Mouse (Mus musculus) thymus, adult 2 months (tissue): Measurements from ENCODE around the gene Nolc1. TPM values are rescaled to one million over a fixed set of nuclear protein-coding genes. Genes with fewer than 3 reads are reported as not detected.

Source experiments
- DNase-seq: peaks from one replicate; pipeline ENCODE4 v3.0.0; 2021
- H3K27ac ChIP-seq: fragments of 200-500 bp; 2 replicates; pipeline ENCODE4 v1.5.1; 2012; ENCODE audit warnings: low read length, control low read depth; ENCODE audit not compliant: control insufficient read depth, insufficient read depth
- H3K27me3 ChIP-seq: fragments of 200-500 bp; 2 replicates; pipeline ENCODE4 v1.6.1; 2012; ENCODE audit warnings: mild to moderate bottlenecking, low read length, moderate library complexity, mixed read lengths; ENCODE audit not compliant: control insufficient read depth, insufficient read depth
- H3K36me3 ChIP-seq: fragments of 200-500 bp; 2 replicates; pipeline ENCODE4 v1.6.1; 2012; ENCODE audit warnings: mild to moderate bottlenecking, low read length, moderate library complexity; ENCODE audit not compliant: control insufficient read depth, insufficient read depth
- H3K4me1 ChIP-seq: fragments of 200-500 bp; replicated peaks from 2 replicates; pipeline ENCODE4 v1.6.1; 2012; ENCODE audit warnings: low read length; ENCODE audit not compliant: control insufficient read depth, insufficient read depth
- H3K4me3 ChIP-seq: fragments of 200-500 bp; 2 replicates; pipeline ENCODE4 v1.5.1; 2012; ENCODE audit warnings: mild to moderate bottlenecking, low read length, control low read depth, moderate library complexity; ENCODE audit not compliant: control insufficient read depth, insufficient read depth
- CTCF ChIP-seq: fragments of 200-500 bp; IDR thresholded peaks from 2 replicates; pipeline ENCODE4 v1.5.1; 2012; ENCODE audit warnings: mild to moderate bottlenecking, control low read depth, low read length, moderate library complexity, borderline replicate concordance; ENCODE audit not compliant: control insufficient read depth, poor library complexity, insufficient read depth; ENCODE audit errors: extremely low read depth
- POLR2A ChIP-seq: fragments of 200-500 bp; IDR thresholded peaks from 2 replicates; pipeline ENCODE4 v1.6.1; 2012; ENCODE audit warnings: mild to moderate bottlenecking, low read length, control low read depth, moderate library complexity; ENCODE audit not compliant: control insufficient read depth, poor library complexity, insufficient read depth; ENCODE audit errors: extremely low read depth
- WGBS: fragments of 180-500 bp; shearing (Covaris S2); methylation state at CpG from one replicate; pipeline ENCODE4 v1.1.7; 2018; 5-methylcytosine and 5-hydroxymethylcytosine counted together
- polyA plus RNA-seq: library from polyadenylated mRNA; depleted of rRNA; stranded (reverse); fragments of >200 nt; gene quantifications from 2 replicates; pipeline ENCODE4 v1.2.3, GENCODE M21; 2012

The Nolc1 gene
- polyA plus RNA-seq, 1 experiment = 19.5 TPM

- TF ChIP-seq POLR2A (no peak), CTCF (no peak)
- Histone ChIP-seq H3K4me1 (peaks cover 11% of the 10 kb centered on the region), H3K36me3 (peaks cover 44% of the 10 kb centered on the region), H3K27ac (no peak overlapping the region), H3K27me3 (no peaks in the 10 kb centered on the region; the same call in 1 of the 2 replicates), H3K4me3 (no peak overlapping the region)
- no peak for DNase-seq
- WGBS = 96% methylated on average over 26 of the region's 26 CpGs
Observed at GRCm38 (mm10) chr19:46032731-46033510, 42.7 kb upstream of the Nolc1 start.

GRCm38 (mm10) chr19:46033911-46034310 lies 41.8 kb upstream of the Nolc1 start:
- no peak for TF ChIP-seq POLR2A
- TF ChIP-seq CTCF = no peak
- Histone ChIP-seq H3K4me3 (no peak overlapping the region), H3K27ac (no peak overlapping the region), H3K4me1 (peaks cover 17% of the 10 kb centered on the region), H3K36me3 (peaks cover 44% of the 10 kb centered on the region), H3K27me3 (no peaks in the 10 kb centered on the region; the same call in 1 of the 2 replicates)
- DNase-seq = no peak
- WGBS = 98% methylated on average over 11 of the region's 11 CpGs

- 94% methylated on average over 13 of the region's 13 CpGs for whole genome bisulfite sequencing
- H3K27me3 ChIP-seq = no peaks in the 10 kb centered on the region; the same call in 1 of the 2 replicates
Observed at GRCm38 (mm10) chr19:46035971-46036370, 39.7 kb upstream of the Nolc1 start.

DNA sequence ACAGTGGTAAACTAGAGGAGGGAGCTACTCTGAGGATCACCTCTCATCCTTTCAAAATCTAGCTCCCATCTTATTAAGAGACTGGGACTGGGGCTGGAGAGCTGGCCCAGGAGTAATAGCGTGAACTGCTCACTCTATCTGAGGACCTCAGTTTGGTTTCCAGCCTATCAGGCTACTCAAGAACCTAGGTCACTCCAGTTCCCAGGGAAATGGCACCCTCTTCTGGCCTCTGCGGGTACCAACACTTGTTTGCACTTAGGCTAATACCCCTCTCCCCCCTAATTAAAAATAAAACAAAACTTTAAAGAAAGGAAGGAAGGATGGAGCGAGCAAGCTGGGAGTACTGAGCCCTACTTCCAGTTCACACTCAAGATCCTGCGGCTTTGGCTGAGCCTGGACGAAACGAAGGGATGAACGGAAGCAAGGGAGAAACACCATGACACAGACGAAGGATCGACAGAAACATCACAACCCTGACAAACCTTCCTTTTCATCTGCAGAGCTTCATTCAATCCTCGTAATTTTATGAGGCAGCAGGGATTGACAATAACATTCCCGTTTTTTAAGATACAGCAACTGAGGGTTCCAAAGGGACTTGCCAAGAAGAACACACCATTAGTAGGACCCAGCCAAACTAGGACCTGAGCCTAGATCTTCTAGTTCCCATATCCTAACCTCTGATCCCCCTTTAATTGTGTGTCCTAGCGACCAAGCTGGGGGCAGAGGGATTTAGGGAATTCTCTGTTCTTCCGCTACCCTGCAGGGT lies 39.0 kb upstream of the Nolc1 start:
- DNase-seq = peak; percentile 45
- WGBS = 92% methylated on average over 13 of the region's 13 CpGs
- Histone ChIP-seq H3K36me3 (peaks cover 44% of the 10 kb centered on the region), H3K4me3 (peak overlapping the region; percentile 17; the same call in 1 of the 2 replicates), H3K27ac (peak overlapping the region; percentile 44; the same call in 1 of the 2 replicates), H3K27me3 (no peaks in the 10 kb centered on the region; the same call in 1 of the 2 replicates), H3K4me1 (peaks cover 30% of the 10 kb centered on the region)
- TF ChIP-seq POLR2A (no peak), CTCF (no peak)

More at GRCm38 (mm10) chr19:46035971-46036370, 39.7 kb upstream of the Nolc1 start:
- DNase-seq = no peak
- H3K4me1 ChIP-seq = peaks cover 23% of the 10 kb centered on the region
- TF ChIP-seq POLR2A (no peak), CTCF (no peak)
- peaks cover 44% of the 10 kb centered on the region for H3K36me3 ChIP-seq
- H3K27ac ChIP-seq = no peak overlapping the region
- H3K4me3 ChIP-seq = no peak overlapping the region

DNA sequence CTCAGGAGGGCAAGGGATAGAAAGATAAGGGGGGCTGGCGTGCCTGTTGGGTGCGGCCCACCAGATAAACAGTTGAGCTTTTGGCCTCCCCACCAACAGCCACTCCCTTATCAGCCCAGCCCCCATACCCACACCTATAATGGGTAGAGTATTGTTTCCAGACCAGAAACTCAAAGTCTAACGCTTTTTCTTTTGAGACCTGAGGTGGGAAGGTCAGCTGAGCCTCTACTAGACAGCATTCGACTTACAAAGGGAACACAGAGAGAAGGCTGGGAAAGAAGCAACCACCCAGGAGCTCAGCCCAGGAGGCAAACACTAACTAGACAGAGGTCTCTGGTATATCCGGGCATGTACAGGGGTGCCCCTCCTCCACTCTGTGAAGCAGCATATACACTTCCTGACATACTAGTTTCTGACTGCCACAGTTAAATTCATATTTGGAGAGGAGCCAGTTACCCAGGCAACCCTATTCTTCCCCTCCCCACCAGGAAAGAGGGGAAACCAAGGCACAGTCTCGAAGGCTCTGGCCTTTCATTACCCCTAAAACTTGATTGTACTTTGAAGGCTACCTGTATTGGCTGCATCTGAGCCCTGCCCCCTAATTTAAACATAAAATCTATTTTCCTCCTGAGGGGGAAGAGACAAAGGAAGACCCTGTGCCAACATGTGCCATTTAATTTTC lies 38.3 kb upstream of the Nolc1 start:
- TF ChIP-seq POLR2A (no peak), CTCF (no peak)
- H3K36me3 ChIP-seq = peaks cover 40% of the 10 kb centered on the region
- WGBS = 35% methylated on average over 6 of the region's 6 CpGs
- peak overlapping the region; percentile 71 for H3K27ac ChIP-seq
- peak overlapping the region; percentile 99 for H3K4me3 ChIP-seq
- DNase-seq = peak; percentile 76
- H3K4me1 ChIP-seq = peaks cover 36% of the 10 kb centered on the region
- no peaks in the 10 kb centered on the region; the same call in 1 of the 2 replicates for H3K27me3 ChIP-seq

DNA sequence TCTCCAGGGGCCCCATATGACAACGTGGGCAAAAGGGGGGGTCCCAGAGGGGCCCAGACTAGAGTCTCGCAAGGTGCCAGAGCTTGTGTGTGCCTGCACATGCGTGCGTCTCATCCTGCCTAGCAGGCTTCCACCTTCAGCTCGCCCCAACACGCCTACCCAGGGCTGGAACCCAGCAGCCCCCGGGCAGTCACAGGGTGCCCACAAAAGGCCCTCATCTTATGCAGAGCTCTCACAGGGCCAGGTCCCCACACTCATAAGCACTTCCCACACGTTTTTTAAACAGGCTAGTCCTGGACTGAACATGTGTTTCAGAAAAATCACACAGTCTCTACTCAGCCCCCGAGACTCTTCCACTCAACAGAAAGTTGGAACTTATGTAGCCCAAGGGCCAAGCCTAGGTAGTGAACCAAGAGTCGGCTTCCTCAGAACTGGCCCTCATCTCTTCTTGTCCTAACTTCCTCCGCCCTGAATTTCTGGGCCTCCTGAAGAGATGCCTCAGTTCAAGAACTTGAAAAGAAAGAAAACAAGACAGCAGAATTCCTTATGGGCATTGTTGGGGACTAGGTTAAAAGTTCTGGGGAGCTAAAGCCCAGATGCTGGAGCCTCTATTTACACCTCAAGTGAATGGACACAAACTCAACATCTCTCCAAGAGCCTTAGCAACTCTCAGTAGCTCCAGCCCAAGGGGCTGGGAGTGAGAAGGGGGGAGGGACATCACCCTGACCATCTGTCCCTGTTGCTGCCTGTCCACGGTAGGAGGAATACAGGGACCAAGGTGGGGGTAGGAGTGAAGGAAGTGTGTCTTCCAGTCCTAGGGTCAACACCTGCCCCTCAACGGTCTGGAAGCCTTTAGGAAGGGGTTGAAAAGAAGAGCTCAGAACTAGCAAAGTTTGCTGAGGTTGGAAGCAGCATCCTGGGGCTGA lies 37.5 kb upstream of the Nolc1 start:
- peak overlapping the region; percentile 99 for H3K4me3 ChIP-seq
- peaks cover 32% of the 10 kb centered on the region for H3K36me3 ChIP-seq
- no peaks in the 10 kb centered on the region; the same call in 1 of the 2 replicates for H3K27me3 ChIP-seq
- peaks cover 43% of the 10 kb centered on the region for H3K4me1 ChIP-seq
- no peak for TF ChIP-seq CTCF
- TF ChIP-seq POLR2A = no peak
- peak; percentile 64 for DNase-seq
- peak overlapping the region; percentile 71 for H3K27ac ChIP-seq
- WGBS = under 1% methylated on average over 13 of the region's 13 CpGs
